Mouse (Mus musculus) heart, embryonic 12.5 days (tissue): ENCODE data around the gene Auts2. TPM values are rescaled to one million over a fixed set of nuclear protein-coding genes. Genes with fewer than 3 reads are reported as not detected.

Source experiments
- ATAC-seq: fragments of 200-750 bp; cut with Nextera tagmentation; 2 replicates; pipeline ENCODE4 v1.8.0; 2017; ENCODE audit warnings: moderate TSS enrichment, moderate library complexity; ENCODE audit not compliant: insufficient number of reproducible peaks, low FRiP score
- H3K27ac ChIP-seq: fragments of 300-500 bp; sonication (generic); 2 replicates; pipeline ENCODE4 v1.5.1; 2016; ENCODE audit warnings: mild to moderate bottlenecking, moderate library complexity; ENCODE audit not compliant: poor library complexity, severe bottlenecking
- H3K27me3 ChIP-seq: fragments of 300-500 bp; sonication (generic); replicated peaks from 2 replicates; pipeline ENCODE4 v1.6.1; 2016; ENCODE audit warnings: mild to moderate bottlenecking, moderate library complexity
- H3K36me3 ChIP-seq: fragments of 300-500 bp; sonication (generic); 2 replicates; pipeline ENCODE4 v1.6.1; 2016; ENCODE audit warnings: mild to moderate bottlenecking, moderate library complexity
- H3K4me1 ChIP-seq: fragments of 300-500 bp; sonication (generic); replicated peaks from 2 replicates; pipeline ENCODE4 v1.6.1; 2016; ENCODE audit warnings: mild to moderate bottlenecking
- H3K4me2 ChIP-seq: fragments of 300-500 bp; sonication (generic); 2 replicates; pipeline ENCODE4 v1.6.1; 2016; ENCODE audit warnings: mild to moderate bottlenecking, moderate library complexity
- H3K4me3 ChIP-seq: fragments of 300-500 bp; sonication (generic); 2 replicates; pipeline ENCODE4 v1.5.1; 2016; ENCODE audit warnings: mild to moderate bottlenecking
- H3K9ac ChIP-seq: fragments of 300-500 bp; sonication (generic); 2 replicates; pipeline ENCODE4 v1.6.1; 2016; ENCODE audit warnings: mild to moderate bottlenecking, moderate library complexity
- H3K9me3 ChIP-seq: fragments of 300-500 bp; sonication (generic); replicated peaks from 2 replicates; pipeline ENCODE4 v1.6.1; 2016; ENCODE audit warnings: mild to moderate bottlenecking, moderate library complexity
- WGBS: fragments of 180-500 bp; shearing (Covaris S2); methylation state at CpG from one replicate; pipeline ENCODE4 v1.1.7; 2016; 5-methylcytosine and 5-hydroxymethylcytosine counted together
- polyA plus RNA-seq: library from polyadenylated mRNA; unstranded; fragments of >200 nt; fragmentation: Nextera tagmentation; extraction: Ambion mirVana; gene quantifications from 2 replicates; pipeline ENCODE4 v1.2.1, GENCODE M21; 2016

Auts2 gene
- polyA plus RNA-seq, 1 experiment from 2014 or later: 25.3 TPM

DNA sequence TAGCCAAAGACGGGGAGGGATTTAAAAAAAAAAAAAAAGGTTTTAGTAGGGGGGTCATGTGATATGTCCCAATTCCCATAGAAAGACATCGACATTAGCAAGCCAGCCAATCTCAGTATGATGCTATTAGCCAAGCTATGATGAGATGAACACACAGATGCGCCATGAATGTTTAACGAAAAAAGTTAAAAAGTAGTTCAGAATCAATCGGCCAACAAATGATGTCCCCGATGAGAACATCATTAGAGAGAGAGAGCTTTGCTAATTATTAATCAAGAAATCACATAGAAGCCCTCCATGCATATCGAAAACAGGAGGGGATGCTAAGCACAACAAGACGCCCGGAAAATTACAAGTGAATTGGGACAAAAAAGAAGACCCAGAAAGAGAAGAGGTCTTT is 1077.0 kb downstream of the Auts2 start:
- no peak overlapping the region for H3K27ac ChIP-seq
- no peak overlapping the region for H3K4me2 ChIP-seq
- no peaks in the 10 kb centered on the region for H3K27me3 ChIP-seq
- H3K9ac ChIP-seq: no peak overlapping the region
- peaks cover 71% of the 10 kb centered on the region for H3K36me3 ChIP-seq
- H3K9me3 ChIP-seq: 0 out of 2 replicates have a peak, but pooled peaks cover 3% of the 10 kb centered on the region
- no peaks in the 10 kb centered on the region for H3K4me1 ChIP-seq
- 93% methylated on average over 9 of the region's 9 CpGs for WGBS
- no peak for ATAC-seq
- H3K4me3 ChIP-seq: no peak overlapping the region

DNA sequence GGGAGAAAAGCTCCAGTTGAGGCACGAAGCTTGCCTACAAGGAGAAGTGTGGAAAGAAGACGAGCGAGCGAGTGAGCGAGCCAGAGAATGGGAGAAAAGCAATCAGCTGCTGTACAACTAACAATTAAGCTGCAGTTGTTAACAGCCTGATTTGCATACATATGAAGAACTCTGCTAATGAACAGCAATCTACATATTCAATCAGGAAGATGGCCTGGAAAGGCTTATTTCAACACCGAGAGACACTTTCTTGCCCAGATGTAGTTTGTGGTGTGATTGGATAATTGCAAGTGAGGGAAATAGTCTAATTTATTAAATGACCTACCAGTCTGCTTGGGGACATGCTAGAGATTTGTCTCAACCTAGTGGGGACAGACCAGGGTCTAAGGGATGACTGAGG is 1079.7 kb downstream of the Auts2 start:
- H3K9me3 ChIP-seq: 0 out of 2 replicates have a peak, but pooled peaks cover 3% of the 10 kb centered on the region
- 95% methylated on average over 6 of the region's 6 CpGs for WGBS
- H3K27ac ChIP-seq: no peak overlapping the region
- no peaks in the 10 kb centered on the region for H3K4me1 ChIP-seq
- no peaks in the 10 kb centered on the region for H3K27me3 ChIP-seq
- peaks cover 76% of the 10 kb centered on the region for H3K36me3 ChIP-seq
- H3K4me2 ChIP-seq: no peak overlapping the region
- no peak overlapping the region for H3K4me3 ChIP-seq
- H3K9ac ChIP-seq: no peak overlapping the region
- ATAC-seq: no peak

DNA sequence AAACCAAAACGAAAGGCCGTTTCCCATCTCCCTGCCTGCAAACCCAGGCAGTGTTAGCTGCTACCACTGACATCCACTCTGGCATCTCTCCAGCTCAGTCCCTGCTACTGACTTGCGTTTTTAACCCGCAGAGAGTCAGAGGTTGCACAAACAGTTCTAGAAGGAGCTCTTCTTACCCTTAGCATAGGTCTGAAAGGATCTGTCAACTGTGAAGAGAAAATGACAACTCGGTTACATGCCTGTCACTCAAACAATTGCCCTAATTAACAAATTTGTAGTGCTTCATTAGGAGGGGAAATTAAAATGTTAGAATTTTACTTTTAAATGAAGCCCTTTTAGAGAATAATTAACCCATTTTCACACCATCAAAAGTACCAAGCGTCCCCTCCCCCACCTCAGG is 1083.2 kb downstream of the Auts2 start:
- Histone ChIP-seq H3K9ac (no peak overlapping the region), H3K36me3 (peaks cover 92% of the 10 kb centered on the region), H3K27ac (no peak overlapping the region), H3K4me1 (no peaks in the 10 kb centered on the region), H3K4me3 (no peak overlapping the region), H3K9me3 (0 out of 2 replicates have a peak, but pooled peaks cover 3% of the 10 kb centered on the region), H3K27me3 (no peaks in the 10 kb centered on the region), H3K4me2 (no peak overlapping the region)
- 82% methylated on average over 6 of the region's 6 CpGs for WGBS
- no peak for ATAC-seq

DNA sequence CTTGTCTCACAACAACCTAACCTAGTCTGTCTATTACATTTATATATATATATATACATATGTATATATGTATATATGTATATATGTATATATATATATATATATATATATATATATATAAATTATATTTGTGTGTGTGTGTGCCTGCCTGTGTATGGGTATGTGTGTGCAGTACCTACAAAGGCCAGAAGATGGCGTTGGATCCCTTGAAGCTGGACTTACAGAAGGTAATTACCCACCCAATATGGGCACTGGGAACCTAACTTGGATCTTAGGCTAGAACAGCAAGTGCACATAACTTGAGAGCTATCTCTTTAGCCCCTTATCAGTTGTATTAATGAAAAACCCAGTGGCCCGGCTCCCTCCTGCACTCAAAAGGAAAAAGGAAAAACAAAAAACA is 1083.6 kb downstream of the Auts2 start:
- H3K4me3 ChIP-seq: no peak overlapping the region
- H3K27me3 ChIP-seq: no peaks in the 10 kb centered on the region
- no peak for ATAC-seq
- H3K4me1 ChIP-seq: no peaks in the 10 kb centered on the region
- no peaks in the 10 kb centered on the region for H3K9me3 ChIP-seq
- H3K9ac ChIP-seq: no peak overlapping the region
- H3K27ac ChIP-seq: no peak overlapping the region
- no peak overlapping the region for H3K4me2 ChIP-seq
- 73% methylated on average over 2 of the region's 2 CpGs for WGBS
- H3K36me3 ChIP-seq: peaks cover 92% of the 10 kb centered on the region

DNA sequence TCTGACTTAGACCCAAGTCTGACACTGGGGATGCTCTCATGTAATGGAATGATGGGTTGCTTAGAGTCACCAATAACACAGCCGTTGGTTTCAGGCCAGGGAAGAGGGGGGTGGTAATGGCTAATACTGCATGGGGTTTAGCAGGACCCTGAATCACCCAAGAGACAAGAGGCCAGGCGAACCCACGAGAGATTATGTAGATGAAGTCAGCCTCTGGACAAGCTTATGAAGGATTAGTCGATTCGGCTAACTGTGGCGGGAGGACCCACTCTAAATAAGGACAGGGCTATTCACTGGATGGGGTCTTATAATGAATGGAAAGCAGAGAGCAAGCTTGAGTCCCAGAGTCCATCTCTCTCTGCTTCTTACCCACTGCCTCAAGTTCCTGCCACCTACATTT is 1084.4 kb downstream of the Auts2 start:
- peaks cover 95% of the 10 kb centered on the region for H3K36me3 ChIP-seq
- ATAC-seq: no peak
- 84% methylated on average over 6 of the region's 6 CpGs for WGBS

DNA sequence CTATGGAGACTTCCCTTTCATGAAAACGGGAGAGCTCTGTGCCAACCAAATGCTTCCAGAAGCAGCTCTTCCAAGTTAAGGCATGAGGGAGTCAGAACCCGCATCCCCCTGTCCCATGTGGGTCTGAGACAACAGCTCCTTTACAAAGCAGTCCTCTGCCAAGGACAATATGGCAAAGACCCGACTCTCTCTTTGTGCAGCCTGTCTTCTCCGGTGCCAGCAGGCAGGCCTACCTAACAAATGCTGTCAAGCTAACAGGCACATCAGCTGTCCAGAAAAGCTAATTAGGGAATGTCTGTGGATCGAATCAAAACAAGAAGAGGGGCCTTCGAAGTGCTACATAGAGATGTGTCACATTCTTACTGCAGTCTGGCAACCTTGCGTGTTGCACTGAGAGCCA is 1085.1 kb downstream of the Auts2 start:
- H3K9ac ChIP-seq: no peak overlapping the region
- no peak overlapping the region for H3K4me3 ChIP-seq
- no peak overlapping the region for H3K4me2 ChIP-seq
- H3K27me3 ChIP-seq: no peaks in the 10 kb centered on the region
- H3K9me3 ChIP-seq: no peaks in the 10 kb centered on the region
- WGBS: 88% methylated on average over 7 of the region's 7 CpGs
- ATAC-seq: no peak
- H3K36me3 ChIP-seq: peaks cover 92% of the 10 kb centered on the region
- H3K27ac ChIP-seq: no peak overlapping the region
- no peaks in the 10 kb centered on the region for H3K4me1 ChIP-seq

More for the DNA sequence above, 1084.4 kb downstream of the Auts2 start:
- H3K4me1 ChIP-seq: no peaks in the 10 kb centered on the region
- no peaks in the 10 kb centered on the region for H3K9me3 ChIP-seq
- no peak overlapping the region for H3K9ac ChIP-seq
- no peak overlapping the region for H3K4me2 ChIP-seq
- no peak overlapping the region for H3K4me3 ChIP-seq
- no peaks in the 10 kb centered on the region for H3K27me3 ChIP-seq
- no peak overlapping the region for H3K27ac ChIP-seq

DNA sequence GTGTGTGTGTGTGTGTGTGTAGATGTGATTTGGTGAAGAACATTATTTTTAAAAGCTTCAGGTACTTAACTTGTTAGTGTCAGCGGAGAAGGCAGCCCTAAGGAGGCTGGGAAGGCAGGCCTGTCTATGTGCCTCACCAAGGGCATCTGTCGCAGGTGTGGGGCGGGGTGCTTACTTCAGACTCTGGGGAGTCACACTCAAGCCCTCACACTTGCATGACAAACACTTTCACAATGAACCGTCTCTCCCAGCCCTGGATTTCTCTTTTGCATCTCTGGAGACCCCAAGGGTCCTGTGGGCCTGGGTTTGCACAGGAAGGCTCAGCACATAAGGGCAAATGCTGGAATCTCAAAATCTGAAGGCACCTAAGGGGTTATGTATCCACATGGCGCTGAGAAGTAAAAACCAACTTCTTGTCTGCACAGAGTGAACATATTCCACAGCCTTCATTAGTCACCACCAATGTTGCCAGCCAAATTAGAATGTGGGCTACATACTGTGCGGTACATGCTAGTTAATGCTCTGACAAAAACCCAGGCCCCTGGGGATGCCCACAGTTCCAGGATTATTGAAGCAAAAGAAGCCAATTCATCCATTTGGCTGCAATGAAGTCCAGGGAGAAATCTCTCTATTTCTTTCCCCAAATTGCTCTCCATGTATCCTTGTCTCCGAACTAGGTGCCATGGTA is 1093.8 kb downstream of the Auts2 start:
- Histone ChIP-seq H3K4me3 (no peak overlapping the region), H3K9me3 (no peaks in the 10 kb centered on the region), H3K27me3 (no peaks in the 10 kb centered on the region), H3K4me1 (no peaks in the 10 kb centered on the region), H3K9ac (no peak overlapping the region), H3K36me3 (peaks cover 92% of the 10 kb centered on the region), H3K4me2 (no peak overlapping the region), H3K27ac (no peak overlapping the region)
- 89% methylated on average over 7 of the region's 7 CpGs for WGBS
- no peak for ATAC-seq

DNA sequence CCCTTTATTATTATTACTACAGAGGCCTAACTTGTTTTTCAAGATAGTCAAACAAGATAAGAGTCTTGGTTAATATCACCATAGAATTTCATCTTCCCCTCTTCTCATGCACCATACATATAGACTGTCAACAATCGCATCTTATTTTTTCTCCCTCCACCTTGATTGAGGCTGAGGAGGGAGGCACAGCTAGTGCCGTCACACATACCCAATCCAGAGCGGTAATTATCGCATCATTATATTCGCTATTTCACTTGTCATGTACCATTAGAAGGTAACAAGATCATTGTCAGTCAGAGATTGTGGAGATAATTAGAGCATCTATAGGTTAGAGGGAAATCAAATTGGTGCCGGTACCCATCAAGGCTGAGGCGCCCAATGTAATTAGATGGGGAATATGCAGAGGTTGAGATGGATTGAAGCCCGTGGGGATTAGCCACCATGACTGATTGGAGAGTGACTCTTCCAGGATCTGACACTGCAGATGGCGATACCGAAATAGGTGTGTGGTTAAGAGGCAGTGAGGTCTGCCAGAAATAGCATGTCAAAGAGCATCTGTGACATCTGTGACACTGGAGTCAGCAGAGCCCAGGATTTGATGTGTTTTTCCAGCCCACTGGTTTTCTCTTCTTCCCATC is 1107.8 kb downstream of the Auts2 start:
- ATAC-seq: no peak
- 77% methylated on average over 10 of the region's 10 CpGs for WGBS
- H3K36me3 ChIP-seq: peaks cover 33% of the 10 kb centered on the region
- H3K9ac ChIP-seq: no peak overlapping the region
- H3K4me3 ChIP-seq: no peak overlapping the region
- H3K4me1 ChIP-seq: peaks cover 11% of the 10 kb centered on the region; the same call in 1 of the 2 replicates
- no peak overlapping the region for H3K4me2 ChIP-seq
- no peak overlapping the region for H3K27ac ChIP-seq
- H3K9me3 ChIP-seq: peaks cover 4% of the 10 kb centered on the region; the same call in 1 of the 2 replicates
- H3K27me3 ChIP-seq: no peaks in the 10 kb centered on the region

DNA sequence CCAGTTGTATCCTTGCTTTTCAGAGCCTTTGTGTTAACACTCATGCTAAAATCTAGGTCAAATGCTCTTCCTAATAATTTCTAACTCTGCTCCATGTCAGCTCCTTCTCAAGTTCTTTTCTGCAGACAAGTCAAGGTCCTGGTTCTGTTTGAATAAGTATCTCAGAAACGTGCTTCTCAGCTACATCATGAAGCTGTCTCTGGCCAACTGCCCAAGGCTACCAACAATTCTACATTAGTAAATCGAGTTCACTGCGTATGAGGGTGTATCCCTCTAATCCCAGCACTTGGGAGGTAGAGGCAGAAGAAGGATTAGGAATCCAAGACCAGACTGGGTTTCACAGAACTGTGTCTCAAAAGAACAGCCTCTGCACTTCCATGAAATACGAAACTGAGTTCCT is 1109.9 kb downstream of the Auts2 start:
- H3K4me2 ChIP-seq: no peak overlapping the region
- no peak for ATAC-seq
- H3K9ac ChIP-seq: no peak overlapping the region
- peaks cover 13% of the 10 kb centered on the region for H3K36me3 ChIP-seq
- H3K4me3 ChIP-seq: no peak overlapping the region
- WGBS: 77% methylated on average over 4 of the region's 4 CpGs
- H3K4me1 ChIP-seq: peaks cover 11% of the 10 kb centered on the region; the same call in 1 of the 2 replicates
- H3K27me3 ChIP-seq: peaks cover 4% of the 10 kb centered on the region; the same call in 1 of the 2 replicates
- H3K27ac ChIP-seq: no peak overlapping the region
- no peaks in the 10 kb centered on the region; the same call in 1 of the 2 replicates for H3K9me3 ChIP-seq

DNA sequence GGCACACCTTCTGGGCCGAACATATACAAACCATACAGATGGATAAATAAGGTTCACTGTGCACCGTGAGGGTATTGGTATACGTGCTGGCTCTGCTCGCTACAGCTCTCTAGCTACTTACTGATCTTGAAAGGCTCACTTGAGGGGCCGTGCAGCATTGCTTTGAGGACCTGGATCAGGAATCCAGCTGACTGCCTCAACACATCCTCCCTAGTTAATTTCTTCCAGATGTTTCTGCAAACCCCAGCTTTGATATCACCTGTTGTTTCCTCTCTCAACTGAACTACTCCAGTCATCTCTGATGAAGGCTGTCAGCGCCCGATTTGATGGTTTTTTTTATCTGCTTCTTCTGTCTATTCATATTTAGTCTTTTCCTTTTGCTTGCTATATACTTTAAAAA is 1111.2 kb downstream of the Auts2 start:
- H3K27me3 ChIP-seq: peaks cover 4% of the 10 kb centered on the region; the same call in 1 of the 2 replicates
- H3K4me3 ChIP-seq: no peak overlapping the region
- no peak overlapping the region for H3K4me2 ChIP-seq
- 0 out of 2 replicates have a peak, but pooled peaks cover 5% of the 10 kb centered on the region for H3K36me3 ChIP-seq
- no peak for ATAC-seq
- H3K4me1 ChIP-seq: peaks cover 11% of the 10 kb centered on the region; the same call in 1 of the 2 replicates
- 63% methylated on average over 7 of the region's 7 CpGs for WGBS
- H3K9me3 ChIP-seq: no peaks in the 10 kb centered on the region; the same call in 1 of the 2 replicates
- no peak overlapping the region for H3K9ac ChIP-seq
- H3K27ac ChIP-seq: no peak overlapping the region

DNA sequence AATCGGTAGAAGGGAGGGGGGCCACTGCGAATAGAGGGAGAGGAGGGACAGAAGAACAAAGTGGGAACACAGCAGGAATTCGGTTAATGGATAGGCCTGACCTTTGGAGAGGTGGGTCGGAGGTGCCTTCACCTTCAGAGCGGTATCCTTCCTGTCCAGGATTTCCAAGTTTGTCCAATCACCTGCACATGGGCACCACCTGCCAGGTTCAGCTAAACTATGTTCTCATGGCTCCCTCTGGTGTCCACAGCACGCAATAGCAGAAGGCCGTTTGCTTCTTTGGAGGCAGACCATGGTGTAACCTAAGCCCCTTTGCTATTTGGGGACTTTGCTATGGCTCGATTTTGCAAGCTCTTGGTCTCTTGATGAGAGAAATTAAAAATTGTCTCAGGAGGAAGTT is 1113.0 kb downstream of the Auts2 start:
- Histone ChIP-seq H3K36me3 (no peaks in the 10 kb centered on the region), H3K9ac (no peak overlapping the region), H3K4me3 (no peak overlapping the region), H3K9me3 (no peaks in the 10 kb centered on the region; the same call in 1 of the 2 replicates), H3K27ac (no peak overlapping the region), H3K4me1 (no peaks in the 10 kb centered on the region), H3K27me3 (peaks cover 4% of the 10 kb centered on the region; the same call in 1 of the 2 replicates), H3K4me2 (no peak overlapping the region)
- no peak for ATAC-seq
- 26% methylated on average over 8 of the region's 8 CpGs for WGBS
